Mouse (Mus musculus): Measurements from ENCODE around the gene Adgrv1. TPM values are rescaled to one million over a fixed set of nuclear protein-coding genes. Genes with fewer than 3 reads are reported as not detected.

Gene Adgrv1
- polyA plus RNA-seq, 1 experiment from 2014 or later, result 0.83 TPM

- WGBS, result 31% methylated on average over 14 of the region's 14 CpGs
- H3K4me1 ChIP-seq (replicated peaks), result no peaks in the 10 kb centered on the region
- no peaks in the 10 kb centered on the region for H3K36me3 ChIP-seq
- H3K4me3 ChIP-seq (replicated peaks), result no peak overlapping the region
- peak overlapping the region; percentile 37 for H3K4me2 ChIP-seq (replicated peaks)
- H3K27me3 ChIP-seq (replicated peaks), result no peaks in the 10 kb centered on the region
- peak overlapping the region; percentile 72 for H3K27ac ChIP-seq
- H3K9me3 ChIP-seq, result no peaks in the 10 kb centered on the region
- ATAC-seq, result peak; percentile 95
- no peak overlapping the region for H3K9ac ChIP-seq
Observed at GRCm38 (mm10) chr13:81351462-81352155, 281.3 kb downstream of the Adgrv1 start.

- Histone ChIP-seq H3K9ac (no peak overlapping the region), H3K4me3 (replicated peaks) (no peak overlapping the region), H3K4me2 (replicated peaks) (no peak overlapping the region), H3K9me3 (no peaks in the 10 kb centered on the region), H3K27me3 (replicated peaks) (no peaks in the 10 kb centered on the region), H3K4me1 (replicated peaks) (no peaks in the 10 kb centered on the region), H3K27ac (no peak overlapping the region), H3K36me3 (no peaks in the 10 kb centered on the region)
- ATAC-seq, result no peak
- WGBS, result 84% methylated on average over 15 of the region's 15 CpGs
Observed at GRCm38 (mm10) chr13:81347261-81347980, 285.5 kb downstream of the Adgrv1 start.

GRCm38 (mm10) chr13:81342987-81343596 is 289.9 kb downstream of the Adgrv1 start:
- 64% methylated on average over 2 of the region's 2 CpGs for WGBS

GRCm38 (mm10) chr13:81335241-81335640 is 297.7 kb downstream of the Adgrv1 start:
- 78% methylated on average over 1 of the region's 1 CpGs for WGBS
- no peak overlapping the region for H3K4me3 ChIP-seq (replicated peaks)
- no peaks in the 10 kb centered on the region for H3K4me1 ChIP-seq (replicated peaks)
- no peak overlapping the region for H3K27ac ChIP-seq
- no peaks in the 10 kb centered on the region for H3K9me3 ChIP-seq
- ATAC-seq, result no peak
- H3K4me2 ChIP-seq (replicated peaks), result no peak overlapping the region
- H3K9ac ChIP-seq, result no peak overlapping the region
- H3K36me3 ChIP-seq, result no peaks in the 10 kb centered on the region
- H3K27me3 ChIP-seq (replicated peaks), result no peaks in the 10 kb centered on the region

More at GRCm38 (mm10) chr13:81342987-81343596, 289.9 kb downstream of the Adgrv1 start:
- Histone ChIP-seq H3K27me3 (replicated peaks) (no peaks in the 10 kb centered on the region), H3K9ac (no peak overlapping the region), H3K9me3 (no peaks in the 10 kb centered on the region), H3K27ac (no peak overlapping the region), H3K4me1 (replicated peaks) (no peaks in the 10 kb centered on the region), H3K4me3 (replicated peaks) (no peak overlapping the region), H3K36me3 (no peaks in the 10 kb centered on the region), H3K4me2 (replicated peaks) (no peak overlapping the region)
- no peak for ATAC-seq

- H3K4me3 ChIP-seq (replicated peaks), result no peak overlapping the region
- 0 out of 2 replicates have a peak overlapping the region, but pooled peaks have one; percentile 33 for H3K27ac ChIP-seq
- ATAC-seq, result peak; percentile 90
- H3K9ac ChIP-seq, result no peak overlapping the region
- H3K27me3 ChIP-seq (replicated peaks), result no peaks in the 10 kb centered on the region
- H3K9me3 ChIP-seq, result no peaks in the 10 kb centered on the region
- WGBS, result 20% methylated on average over 3 of the region's 3 CpGs
- no peak overlapping the region for H3K4me2 ChIP-seq (replicated peaks)
- no peaks in the 10 kb centered on the region for H3K36me3 ChIP-seq
- H3K4me1 ChIP-seq (replicated peaks), result no peaks in the 10 kb centered on the region
Observed at GRCm38 (mm10) chr13:81332018-81332417, 300.9 kb downstream of the Adgrv1 start.

GRCm38 (mm10) chr13:81329762-81330161 is 303.2 kb downstream of the Adgrv1 start:
- H3K4me2 ChIP-seq (replicated peaks), result no peak overlapping the region
- no peak overlapping the region for H3K4me3 ChIP-seq (replicated peaks)
- H3K9me3 ChIP-seq, result no peaks in the 10 kb centered on the region
- no peaks in the 10 kb centered on the region for H3K36me3 ChIP-seq
- 84% methylated on average over 5 of the region's 5 CpGs for WGBS
- no peaks in the 10 kb centered on the region for H3K27me3 ChIP-seq (replicated peaks)
- H3K4me1 ChIP-seq (replicated peaks), result no peaks in the 10 kb centered on the region
- no peak for ATAC-seq
- H3K27ac ChIP-seq, result no peak overlapping the region
- no peak overlapping the region for H3K9ac ChIP-seq

GRCm38 (mm10) chr13:81328181-81328580 is 304.8 kb downstream of the Adgrv1 start:
- ATAC-seq, result no peak
- Histone ChIP-seq H3K4me2 (replicated peaks) (no peak overlapping the region), H3K4me3 (replicated peaks) (no peak overlapping the region), H3K9ac (no peak overlapping the region), H3K9me3 (no peaks in the 10 kb centered on the region), H3K4me1 (replicated peaks) (no peaks in the 10 kb centered on the region), H3K27ac (no peak overlapping the region), H3K36me3 (no peaks in the 10 kb centered on the region), H3K27me3 (replicated peaks) (no peaks in the 10 kb centered on the region)
- 80% methylated on average over 1 of the region's 1 CpGs for WGBS

- no peaks in the 10 kb centered on the region for H3K9me3 ChIP-seq
- WGBS, result 95% methylated on average over 2 of the region's 2 CpGs
- no peak overlapping the region for H3K4me3 ChIP-seq (replicated peaks)
- H3K4me2 ChIP-seq (replicated peaks), result no peak overlapping the region
- H3K27me3 ChIP-seq (replicated peaks), result no peaks in the 10 kb centered on the region
- peak; percentile 66 for ATAC-seq
- H3K4me1 ChIP-seq (replicated peaks), result no peaks in the 10 kb centered on the region
- no peaks in the 10 kb centered on the region for H3K36me3 ChIP-seq
- H3K9ac ChIP-seq, result no peak overlapping the region
- H3K27ac ChIP-seq, result no peak overlapping the region
Observed at GRCm38 (mm10) chr13:81325606-81326215, 307.2 kb downstream of the Adgrv1 start.

- WGBS, result 83% methylated on average over 3 of the region's 3 CpGs
- Histone ChIP-seq H3K27me3 (replicated peaks) (no peaks in the 10 kb centered on the region), H3K9ac (no peak overlapping the region), H3K4me3 (replicated peaks) (no peak overlapping the region), H3K4me2 (replicated peaks) (no peak overlapping the region), H3K27ac (no peak overlapping the region), H3K36me3 (no peaks in the 10 kb centered on the region), H3K4me1 (replicated peaks) (no peaks in the 10 kb centered on the region), H3K9me3 (no peaks in the 10 kb centered on the region)
- ATAC-seq, result no peak
Observed at GRCm38 (mm10) chr13:81323546-81324316, 309.2 kb downstream of the Adgrv1 start.

GRCm38 (mm10) chr13:81316581-81316980 is 316.4 kb downstream of the Adgrv1 start:
- Histone ChIP-seq H3K4me2 (replicated peaks) (no peak overlapping the region), H3K27ac (no peak overlapping the region), H3K27me3 (replicated peaks) (no peaks in the 10 kb centered on the region), H3K4me1 (replicated peaks) (no peaks in the 10 kb centered on the region), H3K9me3 (no peaks in the 10 kb centered on the region), H3K9ac (no peak overlapping the region), H3K4me3 (replicated peaks) (no peak overlapping the region), H3K36me3 (no peaks in the 10 kb centered on the region)
- ATAC-seq, result no peak
- WGBS, result 75% methylated on average over 4 of the region's 4 CpGs

- H3K4me2 ChIP-seq (replicated peaks), result no peak overlapping the region
- H3K9me3 ChIP-seq, result no peaks in the 10 kb centered on the region
- peak; percentile 81 for ATAC-seq
- no peak overlapping the region for H3K9ac ChIP-seq
- no peaks in the 10 kb centered on the region for H3K27me3 ChIP-seq (replicated peaks)
- H3K27ac ChIP-seq, result no peak overlapping the region
- no peaks in the 10 kb centered on the region for H3K36me3 ChIP-seq
- no peak overlapping the region for H3K4me3 ChIP-seq (replicated peaks)
- 44% methylated on average over 7 of the region's 7 CpGs for WGBS
- no peaks in the 10 kb centered on the region for H3K4me1 ChIP-seq (replicated peaks)
Observed at GRCm38 (mm10) chr13:81314306-81315120, 318.4 kb downstream of the Adgrv1 start.

Data from intestine, embryonic 15.5 days (tissue).